Mouse (Mus musculus): Measurements from ENCODE around the gene Cacnb2.

- no peak for TF ChIP-seq CTCF (conservative IDR thresholded peaks at IDR 0.05; ENCODE audit: low read length)
- no peak for TF ChIP-seq NANOG (IDR thresholded peaks at IDR 0.05; ENCODE audit: borderline replicate concordance, low read length)
Observed at GRCm38 (mm10) chr2:14608606-14609005, 5.7 kb downstream of the Cacnb2 start.

All from E14TG2a.4 (cell line).